Mouse (Mus musculus) large intestine, adult 2 months (tissue): ENCODE results near the gene Rnaset2a. TPM values are rescaled to one million over a fixed set of nuclear protein-coding genes. Genes with fewer than 3 reads are reported as not detected.
"Not testable (repeated sequence)": the region's sequence is repeated elsewhere in the genome, so short reads cannot be mapped to it uniquely, and the experiment has no call there.

Source experiments
- DNase-seq: peaks from one replicate; pipeline ENCODE4 v3.0.0-alpha.2; 2012; ENCODE audit warnings: low read depth, low spot score
- WGBS: fragments of 180-500 bp; shearing (Covaris S2); methylation state at CpG from one replicate; pipeline ENCODE4 v1.1.7; 2018; 5-methylcytosine and 5-hydroxymethylcytosine counted together
- polyA plus RNA-seq: library from polyadenylated mRNA; depleted of rRNA; stranded (reverse); fragments of >200 nt; gene quantifications from 2 replicates; pipeline ENCODE4 v1.2.3, GENCODE M21; 2012; rRNA removed

Rnaset2a gene
- 39.2 and 62.1 TPM in 2 replicates for polyA plus RNA-seq

DNA sequence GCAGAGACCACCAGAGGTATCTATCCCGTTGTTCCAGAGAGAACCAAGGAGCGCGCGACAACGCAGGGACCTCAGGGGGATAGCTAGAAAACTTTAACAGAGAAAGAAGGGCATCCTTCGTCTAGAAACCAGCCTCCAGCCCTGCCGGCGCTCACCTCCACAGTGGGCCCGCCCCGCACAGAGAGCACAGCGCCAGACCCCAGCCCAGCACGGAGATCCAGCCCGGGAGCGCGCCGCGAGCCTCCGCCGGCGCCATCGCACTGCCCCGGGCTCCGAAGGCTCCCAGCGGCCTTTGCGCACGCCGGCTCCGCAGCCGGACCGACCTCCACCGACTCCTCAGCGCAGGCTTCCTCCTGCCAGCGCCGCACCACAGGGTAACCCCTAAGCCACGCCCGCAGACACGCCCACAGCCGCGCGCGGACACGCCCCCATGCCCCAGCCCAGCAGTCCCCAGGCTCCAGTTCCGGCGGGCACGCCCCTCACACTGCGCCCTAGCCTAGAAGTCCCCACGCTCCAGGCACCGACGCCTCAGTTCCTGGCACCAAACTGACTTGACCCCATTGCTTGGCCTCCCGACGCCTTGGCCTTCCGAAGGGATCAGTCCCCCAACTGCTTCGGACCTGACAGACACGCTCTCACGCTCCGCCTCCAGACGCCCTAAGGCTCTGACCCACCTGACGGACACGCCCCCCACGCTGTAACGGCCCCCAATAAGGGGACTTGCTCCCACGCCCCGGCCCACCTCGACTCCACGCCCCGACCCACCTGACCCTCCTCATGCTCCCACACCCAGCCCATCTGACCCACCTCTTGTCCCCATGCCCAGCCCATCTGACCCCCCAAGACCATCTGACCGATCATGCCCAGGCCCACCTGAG, at the start of gene Rnaset2a, which contains the start of gene Gm49673:
Rnaset2a (minus strand) TSS at position 659 of the 878 bp plus-strand sequence.
Gm49673 (minus strand) TSS at position 350 of the 878 bp plus-strand sequence.
- DNase-seq, result not testable (repeated sequence)
- 2% methylated on average over 56 of the region's 67 CpGs for WGBS

DNA sequence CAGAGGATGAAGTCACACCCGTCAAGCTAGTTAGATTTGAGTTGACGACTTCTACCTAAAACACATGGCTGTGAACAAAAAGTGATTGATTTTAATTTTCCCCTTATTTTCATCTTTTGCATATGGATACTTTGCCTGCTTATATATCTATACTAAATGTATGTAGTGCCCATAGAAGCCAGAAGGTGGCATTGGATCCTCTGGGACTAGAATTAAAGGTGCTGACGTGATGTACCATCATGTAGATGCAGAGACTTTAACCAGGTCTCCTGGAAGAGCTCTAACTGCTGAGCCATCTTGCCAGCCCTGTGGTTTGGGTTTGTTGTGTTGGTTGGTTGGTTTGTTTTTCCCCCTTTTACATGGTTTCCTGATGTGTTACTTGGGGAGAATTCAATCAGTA, 49.8 kb upstream of the Rnaset2a start:
- WGBS, result 72% methylated on average over 3 of the region's 3 CpGs

GRCm38 (mm10) chr17:8195685-8196376, 47.9 kb upstream of the Rnaset2a start:
- WGBS, result 85% methylated on average over 8 of the region's 8 CpGs
- no peak for DNase-seq

More for the DNA sequence above, 49.8 kb upstream of the Rnaset2a start:
- DNase-seq, result no peak

GRCm38 (mm10) chr17:8193678-8194077, 45.8 kb upstream of the Rnaset2a start:
- DNase-seq, result no peak
- 84% methylated on average over 8 of the region's 8 CpGs for WGBS

DNA sequence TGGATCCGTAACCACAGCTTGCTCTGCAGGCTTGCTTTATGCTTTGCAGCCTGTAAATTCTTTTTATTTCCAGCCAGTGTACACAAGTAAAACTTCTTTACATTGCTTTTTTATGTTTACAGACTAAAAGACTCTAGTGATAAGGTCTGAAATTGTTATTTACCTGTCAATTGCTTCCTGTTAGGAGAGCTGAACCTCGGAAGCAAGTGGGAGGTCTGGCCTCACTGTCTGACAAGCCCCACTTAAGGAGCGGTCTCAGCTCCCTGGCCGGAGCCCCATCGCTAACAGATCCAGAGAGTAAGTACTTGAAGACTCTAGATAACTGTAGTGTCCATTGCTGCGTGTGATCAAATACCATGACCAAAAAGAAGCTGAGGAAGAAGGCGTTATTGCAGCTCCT, 36.3 kb upstream of the Rnaset2a start:
- no peak for DNase-seq
- WGBS, result 49% methylated on average over 7 of the region's 7 CpGs

GRCm38 (mm10) chr17:8183815-8184214, 35.9 kb upstream of the Rnaset2a start:
- DNase-seq, result no peak
- WGBS, result 43% methylated on average over 5 of the region's 5 CpGs

DNA sequence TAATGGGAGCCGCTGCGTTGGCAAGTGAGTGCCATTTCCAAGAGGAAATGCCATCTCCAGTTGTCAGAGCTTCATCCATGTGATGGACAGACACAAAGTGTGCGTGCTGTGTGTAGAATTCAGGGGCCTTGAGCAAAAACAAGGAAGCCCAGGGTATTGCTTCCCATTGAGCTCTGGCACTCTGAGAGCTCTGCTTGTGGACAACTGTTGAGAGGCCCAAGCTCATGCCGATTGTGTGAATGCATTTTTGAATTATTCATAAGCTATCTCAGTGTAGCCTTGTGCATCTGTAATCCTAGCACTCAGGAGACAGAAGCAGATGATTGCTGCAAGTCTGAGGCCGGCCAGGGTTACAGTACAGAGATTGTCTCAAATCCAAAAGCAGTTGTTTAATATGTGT, 29.2 kb upstream of the Rnaset2a start:
- no peak for DNase-seq
- 94% methylated on average over 5 of the region's 5 CpGs for WGBS

DNA sequence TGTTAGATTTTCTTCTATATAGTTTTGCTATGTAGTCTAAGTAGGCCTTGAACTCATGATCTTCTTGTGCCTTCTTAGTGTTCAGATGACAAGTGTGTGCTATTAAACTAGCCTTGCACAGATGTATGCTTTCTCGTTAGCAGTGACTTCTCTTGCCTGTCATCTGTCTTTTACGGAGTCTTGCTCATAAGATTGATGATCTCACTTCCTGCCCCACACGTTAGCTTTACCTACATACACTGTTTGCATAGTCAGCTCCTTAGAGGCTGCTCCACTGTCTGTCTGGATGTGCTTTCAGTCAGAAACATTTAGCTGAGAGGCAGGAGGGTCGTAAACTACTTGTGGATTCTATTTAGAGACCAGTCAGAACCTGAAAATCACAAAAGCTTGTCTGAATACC, 23.2 kb upstream of the Rnaset2a start:
- no peak for DNase-seq
- WGBS, result 56% methylated on average over 4 of the region's 4 CpGs

GRCm38 (mm10) chr17:8170331-8170730, 22.4 kb upstream of the Rnaset2a start:
- no peak for DNase-seq
- WGBS, result 64% methylated on average over 7 of the region's 7 CpGs

DNA sequence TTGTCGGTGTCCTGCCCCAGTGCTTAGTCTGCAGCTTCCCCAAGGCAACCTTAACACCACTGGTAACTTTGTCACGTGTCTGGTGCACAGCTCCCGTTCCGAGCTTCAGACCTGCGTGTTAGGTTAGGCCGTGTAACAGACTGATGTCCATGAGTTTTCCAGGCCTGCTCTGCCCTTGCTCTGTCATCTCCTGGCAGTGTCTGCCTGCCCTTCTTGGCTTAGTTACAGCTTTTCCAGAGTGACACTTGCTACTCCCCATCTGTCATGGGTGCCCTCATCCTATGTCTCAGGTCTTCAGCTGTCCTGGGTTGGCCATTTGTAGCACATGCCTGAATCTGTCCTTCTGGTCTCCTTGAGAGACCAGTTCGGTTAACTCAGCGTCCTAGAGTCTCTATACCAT, 19.5 kb upstream of the Rnaset2a start:
- not testable (repeated sequence) for DNase-seq
- 84% methylated on average over 7 of the region's 8 CpGs for WGBS

- not testable (repeated sequence) for DNase-seq
- WGBS, result 18% methylated on average over 2 of the region's 3 CpGs
Observed at GRCm38 (mm10) chr17:8166454-8166853, 18.6 kb upstream of the Rnaset2a start.

- not testable (repeated sequence) for DNase-seq
- WGBS, result 1% methylated on average over 11 of the region's 11 CpGs
Observed at GRCm38 (mm10) chr17:8165977-8166376, 18.1 kb upstream of the Rnaset2a start.

DNA sequence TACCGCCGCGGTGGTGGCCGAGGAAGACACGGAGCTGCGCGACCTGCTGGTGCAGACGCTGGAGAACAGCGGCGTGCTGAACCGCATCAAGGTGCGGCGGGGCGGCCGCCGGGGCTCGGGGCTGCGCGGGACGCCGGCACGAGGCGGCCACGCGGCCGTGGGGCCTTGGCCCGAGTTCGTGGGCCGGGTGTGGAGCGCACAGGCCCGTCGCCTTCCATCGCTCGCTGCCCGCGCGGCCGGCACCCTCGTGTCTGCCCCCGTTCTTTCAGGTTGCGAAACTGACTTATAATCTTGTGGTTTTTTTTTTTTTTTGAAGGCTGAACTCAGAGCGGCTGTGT, 17.7 kb upstream of the Rnaset2a start:
- under 1% methylated on average over 41 of the region's 42 CpGs for WGBS
- DNase-seq, result not testable (repeated sequence)

GRCm38 (mm10) chr17:8164701-8165607, 17.1 kb upstream of the Rnaset2a start, which contains the start of gene Fgfr1op:
Gene Fgfr1op, plus strand, starts transcription at chr17:8165501.
- WGBS, result under 1% methylated on average over 19 of the region's 55 CpGs
- not testable (repeated sequence) for DNase-seq

DNA sequence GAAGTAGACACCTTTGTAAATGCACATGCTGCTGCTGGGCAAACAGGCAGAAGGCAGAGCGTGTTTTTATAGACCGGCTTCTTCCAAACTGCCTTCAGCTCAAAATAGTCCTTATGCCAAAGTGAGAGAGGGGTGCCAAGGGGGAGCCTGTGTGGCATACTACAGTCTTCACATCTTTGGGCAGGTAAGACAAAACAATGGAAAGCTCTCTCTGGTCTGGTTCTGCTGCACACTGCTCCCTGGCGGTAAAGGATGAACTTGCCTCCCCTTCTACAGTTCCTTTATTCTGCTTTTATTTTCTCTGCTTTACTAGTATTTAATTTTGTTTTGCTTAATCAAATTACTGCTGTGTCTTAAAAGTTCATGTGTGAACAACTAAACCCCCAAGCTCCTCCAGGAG, 13.1 kb upstream of the Rnaset2a start:
- 51% methylated on average over 3 of the region's 3 CpGs for WGBS
- not testable (repeated sequence) for DNase-seq

GRCm38 (mm10) chr17:8158627-8159026, 10.7 kb upstream of the Rnaset2a start:
- 20% methylated on average over 1 of the region's 1 CpGs for WGBS
- DNase-seq, result not testable (repeated sequence)

DNA sequence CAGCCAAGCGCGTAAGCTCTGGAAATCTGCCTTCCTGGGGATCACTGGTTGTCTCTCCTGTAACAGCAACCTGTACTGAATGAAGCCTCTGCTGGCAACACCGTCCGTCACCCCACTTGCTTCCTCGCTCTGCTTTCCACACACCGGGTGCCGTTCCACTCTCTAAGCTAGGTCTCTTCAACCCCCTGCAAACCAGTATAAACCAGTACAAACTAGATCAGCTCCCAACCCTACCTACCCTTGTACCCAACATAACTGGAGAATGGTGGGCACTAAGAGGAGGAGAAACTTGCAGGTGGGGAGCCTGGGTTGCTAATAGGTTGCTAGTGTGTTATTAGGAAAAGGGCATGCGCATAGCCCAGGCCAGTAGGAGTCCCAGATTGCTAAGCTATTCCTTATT, 8.1 kb upstream of the Rnaset2a start:
- DNase-seq, result not testable (repeated sequence)
- WGBS, result 100% methylated on average over 1 of the region's 8 CpGs

DNA sequence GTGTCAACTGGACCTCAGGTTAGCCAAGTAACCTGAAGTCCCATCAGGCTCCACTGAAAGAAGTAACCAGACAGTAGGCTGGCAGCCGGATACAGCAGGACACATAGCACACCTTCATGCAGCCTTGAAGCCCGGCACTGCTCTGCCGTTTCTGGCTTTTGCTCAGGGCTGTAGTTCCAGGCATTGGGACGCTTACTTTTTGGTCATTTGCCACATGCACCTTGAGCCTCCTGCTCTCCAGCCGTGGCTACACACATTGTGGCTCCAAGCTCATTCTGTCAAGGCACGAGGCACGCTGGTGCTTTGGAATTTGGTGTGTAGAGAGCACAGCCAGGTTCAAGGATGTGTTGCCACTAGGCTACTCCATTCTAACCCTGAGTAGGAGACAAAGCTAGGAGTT, 7.1 kb upstream of the Rnaset2a start:
- not testable (repeated sequence) for DNase-seq
- 86% methylated on average over 7 of the region's 7 CpGs for WGBS

DNA sequence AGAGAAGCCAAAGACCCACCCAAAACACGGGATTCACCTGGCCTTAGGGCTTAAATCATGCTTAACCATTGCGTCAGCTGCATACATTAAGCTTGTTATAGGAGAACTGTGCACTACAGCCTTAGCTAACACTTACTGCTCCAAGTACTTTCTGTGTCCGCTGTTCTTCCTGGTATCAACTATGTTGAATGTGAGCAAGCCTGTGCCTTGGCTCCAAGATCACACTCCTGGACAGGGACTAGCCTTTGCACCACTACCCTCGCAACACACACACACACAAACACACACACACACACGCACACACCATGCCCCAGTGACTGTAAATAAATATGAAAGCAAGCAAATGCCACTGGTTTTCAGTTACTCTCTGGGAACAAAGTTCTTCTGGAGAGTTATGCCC, 966 bp downstream of the Rnaset2a start:
- not testable (repeated sequence) for DNase-seq
- WGBS, result 4% methylated on average over 5 of the region's 5 CpGs
